Mouse (Mus musculus) MEL (cell line): ENCODE data around the gene Slc44a1. TPM values are rescaled to one million over a fixed set of nuclear protein-coding genes. Genes with fewer than 3 reads are reported as not detected.

ENCODE experiments used
- DNase-seq: peaks from one replicate; pipeline ENCODE4 v3.0.0; 2011; ENCODE audit warnings: low read depth, low spot score
- H3K27ac ChIP-seq: 2 replicates; pipeline ENCODE4 v1.5.1; 2012; ENCODE audit warnings: low read depth, mild to moderate bottlenecking, control low read depth, low read length, moderate library complexity; ENCODE audit not compliant: control insufficient read depth
- H3K27me3 ChIP-seq, 2 experiments: fragments of 150-350 bp in 1 of 2; sonication (generic) in 1 of 2; 2 replicates each; pipeline ENCODE4 v1.6.1; 2012; ENCODE audit warnings: low read length in 2 of 2, mild to moderate bottlenecking in 2 of 2, improper control_type of control experiment in 1 of 2, moderate library complexity in 1 of 2; ENCODE audit not compliant: insufficient read depth in 2 of 2, control insufficient read depth in 1 of 2
- H3K36me3 ChIP-seq, 2 experiments: 2 replicates each; pipeline ENCODE4 v1.6.1; 2012 to 2014; ENCODE audit warnings: low read length in 2 of 2, improper control_type of control experiment in 1 of 2, inconsistent platforms in 1 of 2, mild to moderate bottlenecking in 1 of 2; ENCODE audit not compliant: insufficient read depth in 2 of 2, control insufficient read depth in 1 of 2
- H3K4me1 ChIP-seq, 2 experiments: fragments of 150-350 bp in 1 of 2; sonication (generic) in 1 of 2; 2 replicates each; pipeline ENCODE4 v1.6.1; 2012; ENCODE audit warnings: low read length in 2 of 2, improper control_type of control experiment in 1 of 2, mild to moderate bottlenecking in 1 of 2; ENCODE audit not compliant: insufficient read depth in 2 of 2, control insufficient read depth in 1 of 2
- H3K4me3 ChIP-seq, 2 experiments: fragments of 150-350 bp in 1 of 2; sonication (generic) in 1 of 2; 2 replicates each; pipeline ENCODE4 v1.5.1; 2012; ENCODE audit warnings: low read depth in 2 of 2, low read length in 2 of 2, mild to moderate bottlenecking in 2 of 2, moderate library complexity in 2 of 2, control low read depth in 1 of 2, improper control_type of control experiment in 1 of 2; ENCODE audit not compliant: control insufficient read depth in 1 of 2, insufficient read depth in 1 of 2
- H3K79me2 ChIP-seq: 2 replicates; pipeline ENCODE4 v1.6.1; 2012; ENCODE audit warnings: mild to moderate bottlenecking, low read length, moderate library complexity; ENCODE audit not compliant: control insufficient read depth, poor library complexity, insufficient read depth
- H3K9ac ChIP-seq: 2 replicates; pipeline ENCODE4 v1.6.1; 2012; ENCODE audit warnings: low read depth, mild to moderate bottlenecking, control low read depth, low read length, moderate library complexity; ENCODE audit not compliant: control insufficient read depth, poor library complexity, severe bottlenecking
- H3K9me3 ChIP-seq: fragments of 150-350 bp; sonication (generic); replicated peaks from 2 replicates; pipeline ENCODE4 v1.6.1; 2012; ENCODE audit warnings: mild to moderate bottlenecking, low read length, improper control_type of control experiment, moderate library complexity; ENCODE audit not compliant: insufficient read depth
- BHLHE40 ChIP-seq: IDR thresholded peaks from 2 replicates; pipeline ENCODE4 v1.6.1; 2012; ENCODE audit warnings: low read depth, mild to moderate bottlenecking, inconsistent platforms, low read length, improper control_type of control experiment, borderline replicate concordance
- ELF1 ChIP-seq: IDR thresholded peaks from 2 replicates; pipeline ENCODE4 v1.6.1; 2014; ENCODE audit warnings: low read depth, mild to moderate bottlenecking, inconsistent platforms, low read length, improper control_type of control experiment, moderate library complexity
- EP300 ChIP-seq, 2 experiments: IDR thresholded peaks; 2 replicates each; pipeline ENCODE4 v1.6.1; 2011; ENCODE audit warnings: improper control_type of control experiment in 2 of 2, low read length in 2 of 2, low read depth in 1 of 2, mild to moderate bottlenecking in 1 of 2
- GATA1 ChIP-seq: IDR thresholded peaks from 2 replicates; pipeline ENCODE4 v1.6.1; 2011; ENCODE audit warnings: low read depth, low read length, improper control_type of control experiment
- JUND ChIP-seq: IDR thresholded peaks from 2 replicates; pipeline ENCODE4 v1.6.1; 2011; ENCODE audit warnings: low read depth, mild to moderate bottlenecking, improper control_type of control experiment, low read length
- KAT2A ChIP-seq: conservative IDR thresholded peaks from 2 replicates; pipeline ENCODE4 v1.6.1; 2012; ENCODE audit warnings: low read depth, low read length, improper control_type of control experiment, inconsistent platforms
- MAX ChIP-seq: IDR thresholded peaks from 2 replicates; pipeline ENCODE4 v1.6.1; 2011; ENCODE audit warnings: low read length, improper control_type of control experiment
- MXI1 ChIP-seq: IDR thresholded peaks from 2 replicates; pipeline ENCODE4 v1.6.1; 2011; ENCODE audit warnings: mild to moderate bottlenecking, low read depth, low read length, improper control_type of control experiment
- MYC ChIP-seq: IDR thresholded peaks from 2 replicates; pipeline ENCODE4 v1.6.1; 2011; ENCODE audit warnings: low read depth, mild to moderate bottlenecking, low read length, improper control_type of control experiment, moderate library complexity
- NELFE ChIP-seq: IDR thresholded peaks from 2 replicates; pipeline ENCODE4 v1.6.1; 2011; ENCODE audit warnings: low read depth, low read length, improper control_type of control experiment
- NRF1 ChIP-seq: IDR thresholded peaks from 2 replicates; pipeline ENCODE4 v1.6.1; 2014; ENCODE audit warnings: low read depth, mild to moderate bottlenecking, inconsistent platforms, low read length, improper control_type of control experiment, moderate library complexity; ENCODE audit not compliant: poor library complexity, insufficient read depth, severe bottlenecking
- RAD21 ChIP-seq: IDR thresholded peaks from 2 replicates; pipeline ENCODE4 v1.6.1; 2011; ENCODE audit warnings: mild to moderate bottlenecking, low read depth, low read length, improper control_type of control experiment
- RCOR1 ChIP-seq: IDR thresholded peaks from 2 replicates; pipeline ENCODE4 v1.6.1; 2012; ENCODE audit warnings: low read depth, mild to moderate bottlenecking, inconsistent platforms, low read length, improper control_type of control experiment
- TAL1 ChIP-seq: IDR thresholded peaks from 2 replicates; pipeline ENCODE4 v1.6.1; 2012; ENCODE audit warnings: mild to moderate bottlenecking, inconsistent platforms, low read length, moderate library complexity, mixed read lengths
- USF1 ChIP-seq: IDR thresholded peaks from 2 replicates; pipeline ENCODE4 v1.6.1; 2014; ENCODE audit warnings: low read depth, mild to moderate bottlenecking, inconsistent platforms, low read length, improper control_type of control experiment, moderate library complexity
- ZC3H11A ChIP-seq: IDR thresholded peaks from 2 replicates; pipeline ENCODE4 v1.6.1; 2012; ENCODE audit warnings: low read depth, mild to moderate bottlenecking, inconsistent platforms, low read length, improper control_type of control experiment
- ZNF384 ChIP-seq: IDR thresholded peaks from 2 replicates; pipeline ENCODE4 v1.6.1; 2012; ENCODE audit warnings: low read depth, mild to moderate bottlenecking, inconsistent platforms, low read length, improper control_type of control experiment
- polyA plus RNA-seq, 2 experiments: library from polyadenylated mRNA; stranded (reverse) in 1 of 2; unstranded in 1 of 2; fragments of >175 nt in 1 of 2; fragments of >200 nt in 1 of 2; gene quantifications; 2 replicates each; pipeline versions ENCODE4 v1.2.1 to v1.2.4; 2012; ENCODE audit warnings: low replicate concordance in 2 of 2, low read depth in 1 of 2; ENCODE audit not compliant: insufficient read length in 2 of 2, insufficient read depth in 1 of 2, missing spikeins in 1 of 2
- total RNA-seq: library from RNA; depleted of rRNA; stranded (reverse); fragments of 300-350 nt; gene quantifications from 2 replicates; pipeline ENCODE4 v1.2.3, GENCODE M21; 2012

Gene Slc44a1
- total and polyA plus RNA-seq, 3 experiments, result 9.6 to 10.6 TPM; not detected in 1

DNA sequence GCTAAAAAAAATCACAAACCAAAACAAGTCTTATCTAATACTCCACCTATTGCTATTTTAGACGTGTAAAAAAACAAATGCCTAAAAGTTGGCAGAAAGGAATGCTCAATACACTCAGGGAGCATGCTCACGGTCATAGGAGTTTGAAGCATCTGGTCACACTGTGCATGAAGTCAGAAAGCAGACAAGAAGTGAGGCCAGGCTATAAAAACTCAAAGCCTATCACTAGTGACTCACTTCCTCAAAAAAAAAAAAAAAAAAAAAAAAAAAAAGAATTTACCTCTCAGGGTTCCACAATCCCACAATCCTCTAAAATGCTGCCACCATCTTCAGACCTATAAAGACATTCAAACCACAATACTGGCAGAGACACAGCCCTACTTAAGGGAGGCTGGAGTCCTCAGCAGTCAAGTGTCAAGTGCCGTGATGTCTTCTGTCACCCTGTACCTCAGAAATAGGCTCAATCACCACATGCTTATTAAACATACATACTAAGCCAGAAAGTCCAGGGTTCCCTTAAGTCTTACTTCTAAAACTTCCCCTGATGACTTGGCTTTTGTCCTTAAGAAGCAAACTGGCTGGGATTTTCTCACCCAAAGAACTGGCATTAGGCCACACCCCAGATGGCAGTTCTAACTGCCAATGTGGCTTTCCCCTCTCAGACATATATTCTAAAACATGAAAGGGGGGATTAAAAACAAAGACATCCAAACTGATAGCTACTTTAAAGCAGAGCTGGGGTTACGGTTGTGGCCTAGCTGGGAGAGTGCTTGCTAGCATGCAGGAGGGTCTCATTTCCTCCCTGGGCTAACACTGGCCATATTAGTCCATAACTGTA is 42.7 kb upstream of the Slc44a1 start:
- no peaks in the 10 kb centered on the region for H3K79me2 ChIP-seq
- peaks cover 0 to 32% of the 10 kb centered on the region in 2 experiments; a peak in 2 of 4 replicates for H3K36me3 ChIP-seq
- peak; percentile 55 for DNase-seq
- H3K27ac ChIP-seq, result peak overlapping the region; percentile 38
- TF ChIP-seq JUND, result peak; percentile 60; the same call in 1 of the 2 replicates
- peak; percentile 15 to 64; a peak in 2 of 4 replicates for TF ChIP-seq EP300 (IDR thresholded peaks at IDR 0.05; ENCODE audit: low read depth in 1 of 2, low read length in 2 of 2)
- no peak for TF ChIP-seq BHLHE40
- TF ChIP-seq ELF1, result 0 out of 2 replicates have a peak, but pooled peaks have one; percentile 6
- TF ChIP-seq MXI1, result peak; percentile 41; the same call in 1 of the 2 replicates
- TF ChIP-seq ZNF384, result peak; percentile 95
- TF ChIP-seq MYC, result peak; percentile 49; the same call in 1 of the 2 replicates
- peak; percentile 81 for TF ChIP-seq MAX
- TF ChIP-seq RAD21, result no peak
- TF ChIP-seq USF1, result no peak; the same call in 1 of the 2 replicates
- TF ChIP-seq TAL1, result no peak
- TF ChIP-seq NELFE, result peak; percentile 20; the same call in 1 of the 2 replicates
- no peak for TF ChIP-seq ZC3H11A
- peak; percentile 47; the same call in 1 of the 2 replicates for TF ChIP-seq RCOR1
- TF ChIP-seq NRF1, result 0 out of 2 replicates have a peak, but pooled peaks have one; percentile 24
- peak overlapping the region; percentile 5 to 20; a peak in 3 of 4 replicates for H3K4me3 ChIP-seq
- H3K9me3 ChIP-seq, result no peaks in the 10 kb centered on the region
- H3K4me1 ChIP-seq, result peaks cover 23 to 33% of the 10 kb centered on the region in 2 experiments
- H3K27me3 ChIP-seq, result no peaks in the 10 kb centered on the region
- H3K9ac ChIP-seq, result peak overlapping the region; percentile 27

DNA sequence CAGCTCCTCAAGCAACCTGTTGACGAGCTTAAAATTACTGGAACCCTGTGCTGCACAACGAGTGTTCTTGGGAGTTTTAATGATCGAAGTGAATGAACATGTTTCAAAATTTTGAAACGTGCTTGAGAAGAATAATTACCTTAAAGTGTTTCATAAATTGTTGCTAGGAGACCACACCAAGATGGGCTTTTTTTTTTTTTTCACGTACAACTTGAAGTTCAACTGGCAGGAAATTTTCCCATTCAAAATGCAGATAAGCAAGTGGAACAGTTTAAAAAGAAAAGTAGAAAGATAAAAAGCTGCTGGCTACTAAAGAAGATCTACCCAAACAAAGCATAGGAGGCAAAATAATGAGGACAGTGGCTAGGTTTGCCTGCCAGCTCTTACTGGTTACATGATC is 41.7 kb upstream of the Slc44a1 start:
- peak overlapping the region; percentile 38 for H3K27ac ChIP-seq
- TF ChIP-seq ZNF384 (peak; percentile 91), GATA1 (0 out of 2 replicates have a peak, but pooled peaks have one; percentile 15), KAT2A (no peak), BHLHE40 (no peak)
- no peaks in the 10 kb centered on the region for H3K27me3 ChIP-seq
- no peaks in the 10 kb centered on the region for H3K9me3 ChIP-seq
- peak; percentile 50 for DNase-seq
- H3K4me1 ChIP-seq, result peaks cover 19 to 29% of the 10 kb centered on the region in 2 experiments
- peak overlapping the region; percentile 27 for H3K9ac ChIP-seq
- peak overlapping the region; percentile 2 to 20 for H3K4me3 ChIP-seq
- H3K79me2 ChIP-seq, result no peaks in the 10 kb centered on the region
- H3K36me3 ChIP-seq, result peaks cover 0 to 26% of the 10 kb centered on the region in 2 experiments; a peak in 2 of 4 replicates
